Mouse (Mus musculus) thymus, postnatal 36 days (tissue): ENCODE data around the gene Carmil1.

Experiments
- DNase-seq, 2 experiments: peaks; one replicate each; pipeline ENCODE4 v3.0.0; 2022; ENCODE audit warnings: mixed read lengths in 2 of 2

The Carmil1 gene

DNA sequence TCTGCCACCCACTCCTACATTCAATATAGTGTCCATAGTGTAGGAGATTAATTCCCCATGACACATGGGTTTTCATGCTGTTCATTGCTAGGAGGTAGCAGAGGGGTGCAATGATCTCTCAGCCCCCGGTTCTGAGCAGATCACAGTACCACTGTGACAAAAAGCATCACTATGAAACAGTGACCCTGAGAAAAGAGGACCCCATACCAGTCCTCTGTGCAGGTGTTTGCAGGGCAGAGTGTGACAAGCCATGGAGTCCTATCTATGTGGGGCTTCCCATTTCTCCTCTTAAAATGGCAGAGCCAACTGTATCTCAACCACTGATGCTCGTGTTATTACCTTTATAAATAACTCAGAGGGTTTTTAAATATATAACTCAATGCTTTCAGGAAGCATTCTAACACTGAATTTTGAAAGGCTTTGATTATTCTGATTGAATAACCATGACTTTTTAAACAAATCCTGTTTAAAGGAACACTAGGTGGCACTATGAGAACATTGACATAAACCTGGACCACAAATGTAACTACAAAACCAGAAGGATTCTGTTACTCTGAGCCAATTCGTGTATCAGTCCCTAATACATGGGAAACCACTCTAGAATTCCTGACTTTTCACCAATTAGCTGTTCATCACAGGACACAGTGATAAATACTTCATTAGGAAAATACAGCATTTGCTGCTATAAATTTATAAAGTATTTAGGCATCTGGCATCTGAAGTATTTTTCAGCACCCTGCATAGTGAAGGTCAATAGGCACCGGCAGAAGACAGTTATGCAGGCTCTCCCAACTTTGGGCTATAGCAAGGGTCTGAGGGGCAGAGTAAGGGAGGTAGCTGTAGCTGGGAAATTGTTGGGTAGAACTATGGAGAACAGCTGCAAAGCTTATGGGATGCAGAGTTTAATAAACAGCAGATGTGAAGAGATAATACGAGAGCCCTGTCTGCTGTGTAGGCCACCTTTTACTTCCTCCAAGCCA lies 253.1 kb downstream of the Carmil1 start:
- no peak for DNase-seq

DNA sequence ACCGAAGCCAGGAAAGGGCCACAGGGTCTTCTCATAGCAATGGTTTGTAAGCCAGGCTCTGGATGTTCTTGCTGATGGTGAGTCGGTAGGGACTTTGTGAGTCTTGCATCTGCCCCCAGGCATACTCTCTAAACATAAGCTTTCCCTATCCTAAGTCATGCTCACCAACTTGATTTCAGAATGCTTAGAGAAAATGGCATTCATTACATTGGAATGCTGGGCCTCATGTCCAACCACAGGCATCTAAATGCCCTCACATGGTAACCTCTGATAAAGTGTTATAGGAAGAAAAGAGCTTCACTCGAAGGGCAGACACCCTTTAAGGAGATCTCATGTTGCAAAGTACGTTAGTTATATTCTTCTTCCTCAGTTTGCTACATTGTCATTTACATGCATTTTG lies 262.1 kb downstream of the Carmil1 start:
- no peak for DNase-seq

DNA sequence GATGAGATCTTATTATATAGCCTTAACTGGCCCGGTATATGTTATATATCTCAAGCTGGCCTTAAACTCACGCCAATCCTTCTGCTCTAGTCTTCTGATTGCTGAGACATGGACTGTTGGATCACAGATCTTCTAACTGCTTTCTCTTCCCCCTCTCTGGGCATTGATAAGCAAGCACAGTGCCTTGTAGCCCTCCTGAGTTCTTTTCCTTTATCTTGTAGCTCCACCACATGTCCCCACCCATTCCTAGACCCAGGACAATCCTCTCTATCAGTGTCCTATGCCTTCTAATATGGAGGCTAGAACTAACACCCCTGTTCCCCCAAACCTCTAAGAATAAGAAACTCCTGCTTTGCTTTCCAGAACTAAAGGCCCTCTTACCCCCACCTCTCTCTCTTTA lies 275.1 kb downstream of the Carmil1 start:
- DNase-seq = no peak

DNA sequence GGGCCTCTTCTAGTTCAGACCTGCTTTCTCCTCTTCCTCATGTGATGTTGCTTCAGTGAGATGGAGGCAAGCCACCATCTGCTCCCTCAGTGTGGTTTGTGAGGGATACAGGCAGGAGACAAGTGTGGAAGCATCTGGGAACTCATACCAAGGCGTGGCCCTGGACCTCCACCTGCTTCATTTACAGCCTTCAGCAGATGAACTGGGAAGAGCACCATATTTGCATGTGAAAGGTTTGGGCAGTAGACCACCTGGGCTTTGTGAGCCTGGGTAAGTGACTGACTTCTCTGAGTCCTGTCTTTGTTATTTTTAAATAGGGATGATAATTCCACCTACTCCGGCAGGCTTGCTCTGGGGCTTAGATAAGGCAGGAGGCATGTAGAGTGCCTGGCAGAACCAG lies 278.8 kb downstream of the Carmil1 start:
- no peak for DNase-seq

DNA sequence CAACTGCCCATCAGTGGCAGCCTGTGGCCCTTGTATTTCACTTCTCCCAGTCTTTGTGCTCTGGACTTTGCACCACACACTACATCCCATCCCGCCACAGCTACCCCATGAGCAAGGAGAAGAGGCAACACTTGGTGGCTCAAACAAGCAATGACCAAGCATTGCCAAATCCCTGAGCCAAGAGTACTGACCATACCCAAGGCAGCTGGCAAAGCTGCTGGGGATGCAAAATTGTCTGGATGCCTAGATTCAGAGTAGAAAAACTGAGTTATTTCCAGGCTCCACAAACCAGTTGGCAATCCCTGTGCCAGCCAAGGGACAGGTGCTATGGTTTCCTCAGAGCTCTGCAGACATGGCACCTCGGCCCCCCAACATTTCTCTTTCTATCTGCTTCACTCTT lies 279.5 kb downstream of the Carmil1 start:
- DNase-seq = no peak

DNA sequence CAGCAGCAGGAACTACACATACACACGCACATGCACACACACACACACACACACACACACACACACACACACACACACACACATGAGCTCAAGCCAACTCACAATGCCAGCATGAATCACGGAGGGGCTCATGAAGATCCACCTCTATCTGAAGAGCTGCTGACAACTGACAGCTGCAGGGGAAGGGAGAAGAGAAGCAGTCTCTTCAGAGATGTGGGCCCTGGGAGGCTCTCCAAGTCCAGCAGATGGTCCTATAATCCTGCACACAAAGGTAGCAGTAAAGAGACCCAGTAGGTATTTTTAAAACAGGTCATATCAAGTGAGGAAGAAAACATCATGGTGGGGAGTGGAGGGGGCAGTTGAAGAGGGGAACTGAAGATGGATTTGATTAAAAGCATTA lies 281.8 kb downstream of the Carmil1 start:
- DNase-seq = no peak

DNA sequence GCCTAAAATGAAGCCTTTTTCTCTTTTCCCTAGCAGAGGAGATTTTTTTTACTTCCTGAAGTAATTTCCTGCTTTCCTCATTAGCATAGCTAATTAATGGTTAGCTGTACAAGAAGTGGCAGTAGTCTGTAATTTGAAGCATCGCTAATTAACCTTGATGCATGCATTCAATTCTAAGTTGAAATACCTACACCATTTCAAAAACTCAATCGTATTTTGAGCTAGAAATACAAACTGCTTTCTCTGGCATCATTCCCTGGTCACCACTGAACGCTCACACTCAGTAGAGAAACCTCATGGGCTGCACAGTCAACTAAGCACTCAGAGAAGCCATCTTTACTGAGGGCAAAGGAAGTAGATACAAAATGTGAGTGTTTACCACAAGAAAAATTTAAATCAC lies 285.8 kb downstream of the Carmil1 start:
- no peak for DNase-seq

DNA sequence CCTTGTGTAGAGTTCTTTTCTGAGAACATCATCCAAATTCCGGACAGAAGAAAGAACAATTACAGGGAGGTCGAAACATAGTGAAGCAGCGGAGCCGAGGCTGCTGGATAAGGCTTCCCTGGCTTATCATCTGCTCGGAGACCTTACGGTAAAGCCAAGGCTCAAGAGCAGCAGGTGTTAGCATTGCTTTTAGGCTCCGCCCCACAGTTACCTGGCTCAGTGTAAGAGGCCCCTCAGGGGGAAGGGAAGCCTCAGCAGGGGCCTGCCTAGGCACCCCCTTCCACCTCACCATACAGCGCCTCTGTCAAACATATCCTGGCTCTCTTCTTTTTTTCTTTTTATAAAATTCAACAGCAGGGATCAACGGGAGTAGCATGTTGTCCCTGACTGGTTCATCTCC lies 286.6 kb downstream of the Carmil1 start:
- DNase-seq = no peak

DNA sequence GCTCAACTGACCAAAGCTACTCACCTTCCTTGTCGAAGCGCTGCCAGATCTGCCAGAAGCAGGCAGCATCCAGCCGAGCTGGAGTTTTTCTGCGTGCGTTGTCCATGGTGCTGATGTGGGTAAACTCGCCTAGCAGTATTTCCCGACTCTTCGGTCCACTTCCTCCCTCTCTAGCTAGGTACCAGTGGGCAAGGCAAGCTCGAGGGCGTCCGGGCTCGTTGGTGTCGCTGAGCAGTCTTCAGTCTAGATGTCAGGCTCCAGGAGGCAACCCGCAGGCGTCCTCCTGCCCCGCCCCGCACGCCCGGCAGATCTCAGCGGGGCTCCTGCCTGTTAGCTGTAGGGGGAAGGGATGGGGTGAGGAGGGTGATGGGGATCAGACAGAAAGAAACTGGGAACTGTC lies 289.7 kb downstream of the Carmil1 start, which contains the start of gene Scgn:
Gene Scgn (minus strand): TSS at position 287 of the 400 bp plus-strand sequence.
- DNase-seq = peak; percentile 13 to 15

DNA sequence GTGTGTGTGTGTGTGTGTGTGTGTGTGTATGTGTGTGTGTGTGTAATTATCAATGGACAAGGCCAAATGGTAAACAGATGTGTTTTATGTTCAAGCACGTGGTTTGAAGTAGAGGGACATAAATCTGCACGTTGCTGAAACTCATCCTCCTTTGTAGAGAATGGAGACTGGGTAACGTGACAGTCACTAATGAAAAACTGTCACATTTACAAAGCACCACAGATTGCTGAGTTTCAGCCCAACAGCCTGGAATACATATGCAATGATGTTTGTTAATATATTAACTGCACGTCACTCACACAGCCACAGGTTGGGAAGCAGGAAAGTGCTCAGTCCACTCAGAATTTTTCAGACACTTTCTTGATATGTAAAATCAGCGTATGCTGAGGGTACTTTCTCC lies 290.1 kb downstream of the Carmil1 start:
- DNase-seq = no peak

DNA sequence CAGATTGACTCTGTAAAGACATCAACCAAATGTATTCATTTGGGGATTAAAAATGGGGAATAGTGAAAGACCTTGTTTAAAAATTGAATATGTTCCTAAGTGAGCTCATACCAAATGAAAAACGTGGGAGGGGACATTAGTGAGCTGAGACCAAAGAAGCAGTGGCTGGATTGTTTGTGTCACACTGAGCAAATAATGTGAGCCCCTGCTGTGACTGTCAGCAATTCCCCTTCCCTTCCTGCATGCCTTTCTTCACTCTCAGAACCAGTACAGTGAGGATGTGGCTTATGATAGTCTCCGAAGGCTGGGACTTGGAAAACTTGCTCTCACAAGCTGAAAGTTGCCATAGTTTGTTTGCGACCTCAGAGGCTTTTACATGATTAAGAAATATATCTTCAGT lies 295.5 kb downstream of the Carmil1 start:
- DNase-seq = no peak

DNA sequence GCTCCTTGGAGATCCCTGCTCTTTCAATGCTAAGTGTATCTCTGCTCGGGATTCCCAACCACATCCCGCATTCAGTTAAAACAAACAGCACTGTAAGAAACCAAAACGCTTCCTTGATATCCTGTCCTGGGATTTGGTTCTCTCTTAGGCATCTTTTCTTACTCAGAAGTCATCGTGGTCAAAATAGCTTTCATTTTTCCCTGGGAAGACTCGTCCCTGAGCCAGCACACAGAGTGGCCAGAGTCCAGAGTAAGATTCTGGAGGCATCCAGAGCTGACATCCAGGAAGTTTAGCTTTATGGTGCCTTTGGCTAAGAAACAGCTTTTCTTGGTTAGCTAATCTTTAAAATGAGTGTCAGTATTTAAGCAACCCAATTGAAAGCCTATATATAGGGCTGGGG lies 308.3 kb downstream of the Carmil1 start:
- DNase-seq = no peak

DNA sequence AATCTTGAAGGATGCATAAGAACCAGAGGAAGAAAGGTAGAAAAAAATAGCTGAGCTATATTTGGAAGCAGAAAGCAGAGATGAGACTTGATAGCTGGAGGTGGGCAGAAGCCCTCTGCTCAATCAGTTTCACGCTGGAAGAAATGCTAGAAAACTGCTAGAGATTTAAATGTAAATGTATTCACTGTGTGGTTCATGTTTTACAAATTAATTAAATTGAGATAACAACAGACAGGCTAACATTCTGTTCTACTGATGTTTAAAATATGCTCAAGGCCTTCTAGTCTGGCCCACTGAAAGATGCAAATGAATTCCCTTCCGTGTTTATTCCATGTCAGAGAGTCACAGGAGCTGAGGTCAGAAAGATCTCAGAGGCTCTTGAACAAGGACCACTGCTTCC lies 308.7 kb downstream of the Carmil1 start:
- no peak for DNase-seq

DNA sequence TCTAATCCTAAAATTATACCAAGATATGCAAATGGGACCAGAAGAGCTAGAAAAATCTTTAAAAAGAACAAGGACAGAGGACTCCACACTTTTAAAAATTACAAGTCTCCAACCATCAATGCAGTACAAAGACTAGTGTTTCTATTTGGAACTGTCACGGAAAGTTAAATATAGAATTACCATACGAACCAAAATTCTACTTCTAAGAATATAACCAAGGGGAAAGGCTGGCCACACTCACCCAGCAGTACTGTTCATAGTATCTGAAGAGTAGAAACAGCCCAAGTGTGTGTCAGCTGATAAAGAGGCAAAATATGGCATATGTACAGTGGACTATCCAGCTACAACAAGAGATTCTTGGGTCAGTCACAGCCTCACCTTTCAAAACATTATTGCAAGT lies 315.7 kb downstream of the Carmil1 start:
- no peak for DNase-seq
